ENCODE assay signal across 8 mouse cellular contexts in the genomic region with DNA sequence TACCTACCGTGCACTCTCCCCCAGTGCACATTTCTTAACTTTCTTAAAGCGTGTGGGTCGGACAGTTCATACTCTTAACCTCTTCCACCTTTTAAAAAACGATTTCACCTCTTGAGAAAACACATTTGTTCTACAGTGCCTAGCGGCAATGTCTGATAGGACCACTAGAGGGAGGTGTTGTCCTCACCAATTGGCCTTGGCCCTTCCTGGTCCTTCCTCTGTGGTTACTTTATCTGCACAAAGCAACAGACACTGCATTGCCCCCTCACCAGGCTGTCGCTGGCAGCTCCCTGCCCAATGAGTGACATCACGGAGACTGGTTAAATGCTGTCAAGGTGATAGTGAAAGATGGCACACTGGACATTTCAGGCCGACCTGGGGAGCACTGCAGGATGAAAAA. TPM values are rescaled to one million over a fixed set of nuclear protein-coding genes. Genes with fewer than 3 reads are reported as not detected.
DNase-seq lines count a peak whose midpoint lies in the region; ATAC-seq lines count a peak whose summit lies in the region.

No protein-coding gene starts in this region.

- no peak overlapping the region for H3K27ac ChIP-seq in intestine, embryonic 14.5 days (ENCODE audit: low read depth)
- H3K27ac ChIP-seq in midbrain, embryonic 12.5 days (replicated peaks): no peak overlapping the region

- H3K9me3 ChIP-seq in intestine, embryonic 14.5 days (ENCODE audit: control insufficient read depth, low read length): 0 out of 2 replicates have a peak, but pooled peaks cover 3% of the 10 kb centered on the region
- H3K9me3 ChIP-seq in midbrain, embryonic 12.5 days: no peaks in the 10 kb centered on the region

- no peaks in the 10 kb centered on the region for H3K36me3 ChIP-seq in intestine, embryonic 14.5 days (ENCODE audit: control insufficient read depth, insufficient read depth, low read length)
- no peaks in the 10 kb centered on the region for H3K36me3 ChIP-seq in midbrain, embryonic 12.5 days
- H3K36me3 ChIP-seq in splenic B cell, adult 2 months (ENCODE audit: control insufficient read depth, insufficient read depth, low read length, poor library complexity, severe bottlenecking): no peaks in the 10 kb centered on the region

- intact Hi-C loops in left cerebral cortex, postnatal 14 days (cut with DNase I): loop anchor here (2.0 to 10.0 kb wide), 3 partner anchors 161 to 361 kb away; a partner anchor contains a TSS

- DNase-seq in gastrocnemius, adult 18-20 months (ENCODE audit: low spot score): peak; percentile 53
- no peak for DNase-seq in gastrocnemius, postnatal 25 days
- DNase-seq in cerebellum, adult 11-12 months: peak; percentile 44
- peak; percentile 76 for DNase-seq in forelimb bud, embryonic 11.5 days (ENCODE audit: low read depth, low spot score)
- DNase-seq in intestine, embryonic 14.5 days (ENCODE audit: low spot score): peak; percentile 84
- peak; percentile 83 to 85 for DNase-seq in left cerebral cortex, postnatal 14 days (ENCODE audit: low spot score in 2 of 2)
- peak; percentile 10 for DNase-seq in splenic B cell, adult 2 months (ENCODE audit: low read depth, low spot score)

- 13% methylated on average over 8 of the region's 8 CpGs for WGBS in intestine, embryonic 14.5 days
- 18% methylated on average over 8 of the region's 8 CpGs for WGBS in midbrain, embryonic 12.5 days

- no peak overlapping the region for H3K4me3 ChIP-seq in intestine, embryonic 14.5 days (ENCODE audit: low read depth, low read length)
- H3K4me3 ChIP-seq in midbrain, embryonic 12.5 days: no peak overlapping the region

- H3K4me1 ChIP-seq in intestine, embryonic 14.5 days (replicated peaks; ENCODE audit: control insufficient read depth, insufficient read depth, low read length): 0 out of 2 replicates have a peak, but pooled peaks cover 4% of the 10 kb centered on the region
- no peaks in the 10 kb centered on the region for H3K4me1 ChIP-seq in midbrain, embryonic 12.5 days

- no peak overlapping the region for H3K9ac ChIP-seq in intestine, embryonic 14.5 days (ENCODE audit: low read length)
- no peak overlapping the region for H3K9ac ChIP-seq in midbrain, embryonic 12.5 days (replicated peaks)

- no peak overlapping the region for H3K4me2 ChIP-seq in intestine, embryonic 14.5 days (ENCODE audit: low read length)
- H3K4me2 ChIP-seq in midbrain, embryonic 12.5 days (replicated peaks): no peak overlapping the region

- no peak for ATAC-seq in intestine, embryonic 14.5 days (replicated peaks; ENCODE audit: low FRiP score, low TSS enrichment, low read depth)
- peak; percentile 68; the same call in 1 of the 2 replicates for ATAC-seq in midbrain, embryonic 12.5 days (ENCODE audit: low FRiP score, low read depth)

- no peaks in the 10 kb centered on the region for H3K27me3 ChIP-seq in intestine, embryonic 14.5 days (replicated peaks; ENCODE audit: control insufficient read depth, insufficient read depth, low read length)
- H3K27me3 ChIP-seq in midbrain, embryonic 12.5 days: 0 out of 2 replicates have a peak, but pooled peaks cover 9% of the 10 kb centered on the region
- H3K27me3 ChIP-seq in splenic B cell, adult 2 months (ENCODE audit: control insufficient read depth, insufficient read depth, low read length, poor library complexity, severe bottlenecking): no peaks in the 10 kb centered on the region

RNA-seq across cellular contexts. Expression of a gene that starts 40.3 kb away (rescaled TPM):
- total RNA-seq in gastrocnemius, adult 18-20 months (2021): 1 to 10 TPM in 1 of 2 experiments, under 1 TPM in 1; 0.78 to 1.1 TPM
- 1 to 10 TPM; 1.4 to 1.5 TPM for total RNA-seq in gastrocnemius, postnatal 25 days (2021)
- polyA plus RNA-seq in intestine, embryonic 14.5 days (2014; fragmentation: Nextera tagmentation; extraction: Ambion mirVana): 11.4 and 11.6 TPM in 2 replicates
- 1 to 10 TPM; 3.3 to 3.8 TPM for total RNA-seq in left cerebral cortex, postnatal 14 days (2021)
- 8.6 and 9.6 TPM in 2 replicates for polyA plus RNA-seq in midbrain, embryonic 12.5 days (2016; fragmentation: Nextera tagmentation; extraction: Ambion mirVana)
